Mouse (Mus musculus) urinary bladder, postnatal 4 days (tissue): ENCODE measurements around the gene Sars2.

ENCODE experiments used
- DNase-seq, 2 experiments: peaks; one replicate each; pipeline ENCODE4 v3.0.0; 2021 to 2022; ENCODE audit warnings: low spot score in 2 of 2

The Sars2 gene

GRCm38 (mm10) chr7:28727649-28728340 lies 14.0 kb upstream of the Sars2 start:
- no peak for DNase-seq

GRCm38 (mm10) chr7:28732341-28733142 lies 9.2 kb upstream of the Sars2 start:
- DNase-seq: peak; percentile 54 to 73

GRCm38 (mm10) chr7:28733211-28733610 lies 8.6 kb upstream of the Sars2 start:
- no peak for DNase-seq

GRCm38 (mm10) chr7:28735701-28736100 lies 6.1 kb upstream of the Sars2 start:
- DNase-seq: no peak

- no peak for DNase-seq
Measured at GRCm38 (mm10) chr7:28739829-28740228, 2.0 kb upstream of the Sars2 start.

GRCm38 (mm10) chr7:28740949-28741348 lies 843 bp upstream of the Sars2 start:
- no peak for DNase-seq

- no peak for DNase-seq
Measured at GRCm38 (mm10) chr7:28741368-28741708, 454 bp upstream of the Sars2 start.

- DNase-seq: no peak
Measured at GRCm38 (mm10) chr7:28749935-28750334, 8.1 kb downstream of the Sars2 start.

- DNase-seq: no peak
Measured at GRCm38 (mm10) chr7:28756079-28756478, 14.3 kb downstream of the Sars2 start, which contains the start of gene Ccer2. TSS of gene Ccer2 (plus strand) at chr7:28756174.

GRCm38 (mm10) chr7:28758623-28759022 lies 16.8 kb downstream of the Sars2 start:
- no peak for DNase-seq

GRCm38 (mm10) chr7:28761907-28762306 lies 20.1 kb downstream of the Sars2 start:
- no peak for DNase-seq

GRCm38 (mm10) chr7:28765211-28765610 lies 23.4 kb downstream of the Sars2 start:
- no peak for DNase-seq

GRCm38 (mm10) chr7:28766173-28766879 lies 24.5 kb downstream of the Sars2 start, which contains the start of gene Sirt2:
TSS of gene Sirt2 (plus strand) at chr7:28766735.
- peak; percentile 95 to 96 for DNase-seq

- DNase-seq: no peak
Measured at GRCm38 (mm10) chr7:28766910-28767309, 25.1 kb downstream of the Sars2 start.

GRCm38 (mm10) chr7:28767462-28767965 lies 25.7 kb downstream of the Sars2 start, which contains the start of gene Nfkbib:
TSS of gene Nfkbib (minus strand) at chr7:28767512.
- DNase-seq: no peak

- no peak for DNase-seq
Measured at GRCm38 (mm10) chr7:28769414-28769958, 27.7 kb downstream of the Sars2 start.

GRCm38 (mm10) chr7:28770309-28770708 lies 28.5 kb downstream of the Sars2 start:
- DNase-seq: no peak

GRCm38 (mm10) chr7:28771867-28772266 lies 30.1 kb downstream of the Sars2 start:
- no peak for DNase-seq

- DNase-seq: no peak
Measured at GRCm38 (mm10) chr7:28773163-28773562, 31.4 kb downstream of the Sars2 start.

GRCm38 (mm10) chr7:28774164-28774563 lies 32.4 kb downstream of the Sars2 start:
- DNase-seq: no peak

GRCm38 (mm10) chr7:28775129-28775528 lies 33.3 kb downstream of the Sars2 start:
- no peak for DNase-seq

- no peak for DNase-seq
Measured at GRCm38 (mm10) chr7:28778825-28779224, 37.0 kb downstream of the Sars2 start.
